Mouse (Mus musculus) layer of hippocampus, postnatal 14 days (tissue): Measurements from ENCODE around the gene Kazn. TPM values are rescaled to one million over a fixed set of nuclear protein-coding genes. Genes with fewer than 3 reads are reported as not detected.

ENCODE experiments used
- DNase-seq, 2 experiments: peaks; one replicate each; pipeline ENCODE4 v3.0.0; 2021 to 2022; ENCODE audit warnings: low spot score in 2 of 2, mixed read lengths in 1 of 2
- total RNA-seq, 2 experiments: library from RNA; stranded (reverse); gene quantifications; 2 replicates each; pipeline ENCODE4 v1.2.3; 2021

Kazn gene
- total RNA-seq, 2 experiments from 2014 or later = 49.9 to 57.7 TPM

DNA sequence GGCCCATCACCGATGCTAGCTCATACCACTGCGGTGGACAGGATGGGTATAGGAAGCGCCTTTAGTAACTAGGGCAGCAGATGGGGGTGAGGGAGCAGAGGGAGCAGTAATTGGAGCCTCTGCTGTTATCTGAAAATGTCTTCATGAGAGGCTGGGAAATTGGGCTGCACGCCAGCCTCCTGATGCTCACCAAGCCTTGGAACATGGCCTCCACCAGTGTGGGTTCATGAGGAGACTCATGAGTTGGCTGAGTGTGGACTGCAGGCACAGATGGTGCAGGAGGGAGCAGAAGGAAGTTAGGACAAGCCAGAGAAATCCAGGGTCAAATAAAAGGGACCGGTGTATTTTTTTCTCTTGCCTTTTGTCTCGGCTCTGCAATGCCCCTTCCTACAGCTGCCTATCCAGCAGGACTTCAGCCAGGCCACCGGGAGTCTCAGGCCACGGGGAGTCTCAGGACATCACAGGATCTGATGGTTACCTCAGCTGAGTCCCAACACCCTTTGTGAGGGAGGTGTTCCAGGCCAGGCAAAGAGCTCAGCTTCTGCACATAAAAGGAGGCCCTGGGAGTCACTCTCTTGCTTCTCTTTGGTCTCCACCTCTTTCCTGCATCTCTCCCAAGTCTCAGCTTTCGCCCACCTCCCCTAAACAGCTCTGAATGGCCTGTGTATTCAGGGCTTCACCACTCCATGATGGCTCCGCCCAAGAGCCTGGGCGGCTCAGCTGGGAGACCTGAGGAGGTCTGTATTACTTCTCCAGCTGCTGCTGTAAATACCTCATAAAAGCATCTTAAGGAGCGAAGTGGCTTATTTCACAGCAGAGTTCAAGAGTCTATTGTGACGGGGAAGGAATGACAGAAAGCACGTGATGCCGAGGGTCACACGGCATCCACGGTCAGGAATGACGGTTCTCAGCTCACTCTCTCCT lies 178.5 kb downstream of the Kazn start:
- peak in 1 of 2 experiments; percentile 60 for DNase-seq

DNA sequence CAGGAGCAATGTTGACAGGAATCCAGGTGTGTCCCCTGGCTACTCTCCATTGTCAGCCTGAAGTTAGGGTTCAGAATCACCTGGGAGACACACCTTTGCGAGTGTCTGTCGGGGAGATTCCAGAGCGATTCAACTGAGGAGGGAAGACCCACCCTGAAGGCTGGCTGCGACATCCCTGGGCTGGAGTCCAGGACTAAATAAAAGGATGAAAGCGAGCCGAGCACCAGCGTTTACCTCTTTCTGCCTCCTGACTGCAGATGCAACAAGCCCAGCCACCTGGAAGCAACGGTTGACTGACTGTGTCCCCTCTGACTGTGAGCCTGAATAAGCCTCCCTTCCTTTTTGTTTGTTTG lies 179.4 kb downstream of the Kazn start:
- no peak for DNase-seq

DNA sequence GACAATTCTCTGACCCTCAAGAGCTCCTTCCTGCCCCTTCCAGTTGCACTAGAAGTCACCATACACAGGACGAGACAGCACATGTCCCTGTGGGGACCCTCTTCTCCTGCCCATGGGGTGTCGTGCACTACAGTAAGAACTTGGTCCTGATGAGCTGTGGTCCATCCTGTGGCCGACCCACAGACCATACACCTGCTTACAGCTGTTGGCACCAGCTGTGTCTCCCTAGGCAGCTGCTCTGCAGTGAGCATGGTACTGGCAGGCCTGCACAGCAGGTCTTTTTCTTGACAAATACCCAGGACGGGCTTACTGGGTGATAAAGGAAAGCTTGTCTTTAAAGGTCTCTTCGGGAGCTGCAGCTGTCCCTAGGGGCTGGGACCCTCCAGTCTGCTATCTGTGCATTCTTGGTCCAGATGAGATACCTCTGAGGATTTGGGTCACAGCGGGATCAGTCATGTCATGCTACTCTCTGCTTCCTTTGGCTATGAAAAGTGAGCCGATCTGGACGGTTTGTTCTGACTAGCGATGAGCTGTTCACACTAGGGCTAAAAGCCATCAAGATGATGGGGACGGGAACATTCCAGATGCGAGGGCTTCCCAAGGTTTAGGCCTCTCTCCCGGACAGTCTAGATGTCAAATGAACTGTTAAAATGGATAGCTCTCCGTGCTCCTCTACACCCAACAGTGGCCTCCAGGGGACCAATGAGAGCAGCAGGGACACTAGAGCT lies 179.9 kb downstream of the Kazn start:
- DNase-seq = no peak

GRCm38 (mm10) chr4:142057529-142058216 lies 181.5 kb downstream of the Kazn start:
- DNase-seq = peak in 1 of 2 experiments; percentile 41

DNA sequence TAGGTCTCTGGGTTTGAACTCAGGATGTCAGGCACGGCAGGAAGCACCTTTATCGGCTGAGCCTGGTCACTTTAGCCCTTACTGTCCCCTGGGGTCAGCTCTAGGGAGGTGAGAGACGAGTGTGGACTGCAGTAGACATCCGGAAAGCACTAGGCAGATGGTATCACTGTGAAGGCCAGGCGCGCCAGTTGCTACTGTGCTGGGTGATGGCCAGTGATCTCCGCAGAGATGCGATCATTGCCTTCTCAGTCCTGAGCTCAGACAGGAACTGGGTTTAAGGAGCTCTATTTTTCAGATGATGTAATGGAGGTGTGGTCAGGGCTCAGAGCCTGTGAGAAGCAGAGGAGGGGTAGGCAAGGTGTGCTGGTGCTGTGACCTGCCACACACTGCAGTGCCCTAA lies 183.6 kb downstream of the Kazn start:
- no peak for DNase-seq

DNA sequence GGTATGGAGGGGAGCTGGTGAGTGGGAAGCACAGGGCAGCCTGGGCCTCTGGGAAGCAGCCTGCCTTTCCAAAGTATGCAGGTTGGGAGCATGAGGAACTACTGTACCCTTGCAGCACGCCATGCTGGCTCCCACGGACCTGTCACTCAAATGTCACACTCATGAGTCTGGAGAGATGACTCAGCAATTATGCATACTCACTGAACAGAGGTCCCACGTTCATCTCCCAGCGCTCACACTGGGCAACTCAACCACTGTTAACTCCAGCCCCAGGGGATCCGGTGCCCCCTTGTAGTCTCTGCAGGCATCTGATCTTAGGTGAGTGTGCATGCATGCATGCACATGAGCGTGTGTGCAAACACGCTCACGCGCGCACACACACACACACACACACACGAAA lies 184.6 kb downstream of the Kazn start:
- no peak for DNase-seq

GRCm38 (mm10) chr4:142053661-142054448 lies 185.3 kb downstream of the Kazn start:
- DNase-seq = no peak

- DNase-seq = no peak
Observed at GRCm38 (mm10) chr4:142053261-142053660, 185.9 kb downstream of the Kazn start.

DNA sequence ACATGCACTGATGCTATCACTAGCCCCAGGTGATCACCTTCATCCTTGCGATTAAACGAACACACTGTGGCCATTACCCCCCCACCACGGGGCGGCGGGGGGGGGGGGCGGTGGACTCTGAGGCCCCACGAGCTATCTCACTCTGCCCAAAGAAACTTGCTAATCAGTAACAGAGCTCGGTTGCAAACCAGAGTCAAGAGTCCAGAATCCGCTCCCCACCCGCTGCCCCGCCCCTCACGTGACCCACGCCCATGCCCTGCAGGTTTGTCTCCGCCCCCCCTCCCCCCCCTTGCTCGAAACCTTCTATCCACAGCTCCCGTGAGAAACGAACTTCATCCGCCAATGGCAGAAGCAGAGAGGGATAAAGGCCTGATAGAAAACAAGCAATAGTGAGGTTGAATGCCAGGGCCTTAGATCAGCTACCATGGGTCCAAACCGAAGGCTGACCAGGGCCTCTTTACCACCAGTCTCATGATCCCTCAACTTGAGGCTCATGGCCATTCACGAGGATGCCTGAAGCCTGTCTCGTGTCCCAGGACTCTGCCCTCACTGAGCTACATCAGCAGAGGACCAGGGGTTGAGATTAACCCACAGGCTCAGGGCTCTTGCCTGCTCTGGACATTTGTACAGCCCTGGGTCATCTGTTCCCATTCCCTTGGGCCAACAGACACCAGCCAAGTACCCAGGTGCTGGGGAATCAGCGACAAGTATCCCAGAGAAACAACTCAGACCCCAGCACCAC lies 186.6 kb downstream of the Kazn start:
- DNase-seq = no peak

Other genes with a start within 250 kb of the Kazn start
- gene Fhad1, start 224.3 kb downstream of the Kazn start, total RNA-seq = 1 to 10 TPM; 3.9 to 5.1 TPM
- gene Tmem51, start 155.1 kb downstream of the Kazn start, total RNA-seq = 1 to 10 TPM; 6.8 to 7.5 TPM